Mouse (Mus musculus) cerebellum, adult 9-10 months (tissue): Measurements from ENCODE around the gene Umod.

ENCODE experiments used
- DNase-seq: peaks from one replicate; pipeline ENCODE4 v3.0.0; 2022

Gene Umod

GRCm38 (mm10) chr7:119479256-119479655 lies at the start of gene Umod:
Gene Umod (minus strand): TSS chr7:119479282.
- DNase-seq: no peak

DNA sequence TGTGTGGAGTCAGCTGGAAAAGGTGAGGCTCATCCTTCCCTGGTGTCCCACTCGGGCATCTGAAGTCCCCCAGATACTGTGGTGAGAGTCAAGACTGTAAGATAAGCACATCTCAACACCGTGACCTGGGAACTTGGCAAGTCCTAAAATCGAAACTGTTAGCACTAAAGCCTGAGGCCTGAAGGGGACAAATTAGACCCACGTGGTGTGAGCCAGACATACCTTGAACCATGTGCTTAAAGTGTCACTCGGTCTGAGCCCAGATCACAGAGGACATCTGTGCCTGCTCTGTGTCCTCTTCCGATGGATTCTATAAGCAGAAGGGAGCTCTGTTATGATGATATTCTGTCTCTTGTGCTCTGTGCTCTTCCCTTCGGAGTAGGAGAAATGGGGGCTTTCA lies 49.5 kb upstream of the Umod start:
- DNase-seq: no peak

DNA sequence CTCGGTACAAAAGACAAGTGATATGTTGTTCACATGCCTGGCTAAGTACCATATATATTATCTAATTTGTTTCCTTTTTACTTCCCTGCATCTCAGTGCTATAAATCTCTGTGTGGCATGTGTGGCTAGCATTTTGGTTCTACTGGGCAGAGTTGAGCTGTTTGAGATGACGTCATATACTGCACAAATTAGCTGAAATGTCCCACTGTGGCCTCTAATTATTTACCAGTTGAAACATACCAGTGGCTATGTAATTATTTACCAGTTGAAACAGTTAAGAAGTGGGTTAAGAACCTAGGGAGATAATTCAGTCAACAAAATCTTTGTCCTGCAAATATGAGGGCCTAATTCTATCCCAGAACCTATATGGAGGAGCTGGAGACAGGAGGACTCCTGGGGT lies 48.5 kb upstream of the Umod start:
- DNase-seq: no peak

DNA sequence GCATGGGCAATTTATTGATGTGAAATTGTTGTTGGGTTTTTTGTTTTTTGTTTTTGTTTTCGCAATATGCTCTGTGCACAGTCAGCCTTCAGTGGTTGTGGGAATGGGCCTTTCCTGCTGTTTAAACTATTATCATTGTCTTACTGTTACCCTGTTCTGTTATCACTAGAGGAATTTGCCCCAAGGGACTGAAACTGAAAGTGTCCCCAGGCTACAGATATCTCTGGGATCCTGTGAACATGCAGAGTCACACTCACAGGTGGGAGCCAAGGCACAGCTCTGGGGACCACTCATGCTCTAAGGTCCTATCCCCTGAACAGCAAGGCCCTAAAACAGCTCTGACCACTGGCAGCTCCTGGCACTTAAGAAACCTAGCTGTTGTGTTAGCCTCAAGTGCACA lies 48.1 kb upstream of the Umod start:
- no peak for DNase-seq

DNA sequence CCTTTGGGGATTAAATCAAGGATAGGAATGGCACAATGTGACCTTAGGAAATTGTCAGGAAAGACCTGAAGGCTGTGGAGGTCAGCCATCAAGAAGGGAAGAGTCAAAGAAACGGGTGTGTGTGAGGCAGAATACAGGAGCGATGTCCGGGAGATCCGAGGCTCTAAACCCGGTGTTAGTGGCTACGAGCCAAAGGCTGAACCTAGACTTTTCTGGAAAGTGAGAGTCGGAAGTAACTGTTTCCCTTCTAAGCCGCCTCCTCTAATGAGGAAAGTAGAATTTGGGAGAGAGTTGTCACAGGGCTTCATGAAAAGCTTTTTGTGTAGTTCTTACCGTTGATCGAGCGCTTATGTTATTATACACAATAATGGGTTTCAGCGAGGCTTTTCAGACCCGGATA lies 47.4 kb upstream of the Umod start:
- DNase-seq: no peak

DNA sequence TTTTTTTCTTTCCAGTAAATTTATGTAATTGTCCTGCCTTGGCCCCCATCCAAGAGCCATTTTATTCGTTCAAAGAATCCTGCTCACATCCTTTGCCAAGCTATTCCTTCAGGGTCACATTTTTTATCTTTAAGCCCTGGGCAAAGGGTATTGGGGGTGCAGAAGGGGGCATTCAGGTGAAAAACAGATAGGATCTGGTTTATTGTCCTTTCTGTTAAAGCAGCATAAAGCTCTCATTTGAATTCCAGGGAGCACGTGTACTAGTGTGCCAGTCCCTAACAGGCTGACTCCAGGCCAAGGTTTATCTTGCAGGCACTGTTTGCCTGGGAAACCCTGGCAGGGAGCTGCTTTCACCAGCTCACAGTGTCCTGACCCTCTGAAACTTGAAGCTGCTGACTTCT lies 46.8 kb upstream of the Umod start:
- DNase-seq: peak; percentile 17

GRCm38 (mm10) chr7:119523389-119523788 lies 44.3 kb upstream of the Umod start, which contains the start of gene Pdilt:
Gene Pdilt (minus strand): TSS chr7:119523489.
- no peak for DNase-seq

DNA sequence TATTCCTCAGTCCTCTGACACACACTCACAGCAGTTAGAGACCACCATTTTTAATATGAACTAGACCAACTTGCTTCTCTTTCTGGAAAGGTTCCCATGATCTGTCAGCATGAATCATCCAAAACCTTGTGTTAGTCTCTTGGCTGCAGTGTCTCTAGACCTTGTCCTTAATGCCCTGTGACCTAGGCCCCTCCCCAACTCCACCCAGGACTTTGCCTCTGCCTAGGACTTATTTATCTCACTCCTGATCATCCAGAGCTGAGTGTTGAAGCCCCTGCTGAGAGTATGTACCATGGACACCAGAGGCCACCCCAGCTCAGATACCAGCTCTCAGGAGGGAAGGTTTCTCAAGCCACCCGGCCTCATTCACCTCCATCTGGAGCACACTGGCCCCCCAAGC lies 43.3 kb upstream of the Umod start:
- DNase-seq: no peak

GRCm38 (mm10) chr7:119521816-119522215 lies 42.7 kb upstream of the Umod start:
- DNase-seq: no peak

- DNase-seq: peak; percentile 67
Observed at GRCm38 (mm10) chr7:119519654-119520053, 40.6 kb upstream of the Umod start.

DNA sequence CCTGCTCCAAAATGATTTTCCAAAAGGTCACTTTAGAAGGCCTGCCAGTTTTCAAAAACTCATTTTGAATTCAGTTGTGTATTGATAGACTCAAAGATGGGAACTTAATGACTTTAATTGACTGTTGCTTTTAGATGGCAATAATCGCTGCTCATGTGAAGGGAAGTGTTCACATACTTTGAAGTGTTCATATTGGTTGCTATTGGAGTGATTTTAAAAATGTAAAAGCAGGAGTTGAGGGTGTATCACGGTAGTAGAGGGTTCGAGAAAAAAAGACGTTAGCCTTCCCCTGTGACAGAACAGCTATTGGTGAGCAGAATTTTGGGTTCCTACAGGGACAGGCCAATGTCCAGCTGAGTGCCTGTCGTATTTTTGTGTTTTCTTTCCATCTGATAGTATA lies 40.1 kb upstream of the Umod start, which contains the start of gene Acsm5:
Gene Acsm5, plus strand, starts transcription at position 301 of the 400 bp plus-strand sequence.
- no peak for DNase-seq

GRCm38 (mm10) chr7:119516272-119516558 lies 37.1 kb upstream of the Umod start:
- no peak for DNase-seq

DNA sequence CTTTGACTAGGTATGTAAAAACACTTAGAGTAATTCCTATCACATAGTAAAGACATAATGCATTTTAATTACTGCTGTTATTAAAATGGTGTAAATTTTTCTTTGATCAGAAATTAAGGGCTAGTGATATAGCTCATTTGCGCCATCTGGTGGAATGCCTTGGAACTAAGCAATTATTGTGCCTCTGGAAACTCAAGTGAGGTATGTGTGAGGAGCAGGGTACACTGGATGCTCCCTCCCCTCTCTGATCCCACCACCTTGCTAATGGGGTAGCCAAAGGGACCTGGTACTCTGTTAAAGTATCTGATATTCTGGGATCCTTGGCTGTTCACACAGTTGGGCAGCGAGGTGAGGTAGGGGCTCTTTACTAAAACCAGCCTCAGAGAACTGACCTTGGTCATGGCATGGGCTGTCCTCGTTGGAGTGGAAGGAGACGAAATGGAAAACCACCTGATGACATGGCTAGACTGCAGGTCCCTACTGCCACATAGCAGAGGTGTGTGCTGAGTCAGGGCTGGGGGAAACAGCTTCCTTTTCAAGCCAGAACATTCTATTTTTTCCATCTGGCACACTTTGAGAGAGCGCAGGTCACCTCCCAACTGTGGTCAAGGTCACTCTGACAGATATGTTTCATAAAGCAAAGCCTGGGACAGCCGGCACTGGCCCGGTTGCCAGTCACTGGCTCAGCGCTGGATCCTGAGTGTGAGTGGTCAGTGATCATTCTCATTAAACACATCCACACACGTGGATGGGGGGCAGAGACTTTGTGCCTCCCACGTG lies 36.6 kb upstream of the Umod start:
- DNase-seq: peak; percentile 59

- DNase-seq: peak; percentile 53
Observed at GRCm38 (mm10) chr7:119513056-119513455, 34.0 kb upstream of the Umod start.

- no peak for DNase-seq
Observed at GRCm38 (mm10) chr7:119511143-119511542, 32.1 kb upstream of the Umod start.

GRCm38 (mm10) chr7:119490041-119490780 lies 11.1 kb upstream of the Umod start:
- no peak for DNase-seq

DNA sequence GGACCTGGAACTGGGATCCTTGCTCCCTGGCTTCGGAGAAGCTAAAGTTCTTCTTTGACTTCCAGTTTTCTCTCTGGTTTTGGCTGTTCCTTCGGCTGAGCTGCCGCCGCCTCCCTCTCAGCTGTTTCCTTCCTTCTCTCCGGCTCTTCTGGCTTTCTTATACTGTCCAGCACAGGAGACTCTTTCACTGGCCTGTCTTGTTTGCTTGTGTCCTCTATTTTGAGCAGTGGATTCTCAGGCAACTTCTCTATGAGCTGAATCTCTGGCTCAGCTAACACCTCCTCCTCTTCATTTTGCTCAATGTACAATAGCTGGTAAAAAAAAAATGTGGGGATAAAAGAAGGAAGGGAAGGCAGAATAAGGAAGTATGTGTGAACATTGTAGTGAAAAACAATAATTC lies 7.6 kb upstream of the Umod start:
- no peak for DNase-seq

- DNase-seq: no peak
Observed at GRCm38 (mm10) chr7:119484154-119484553, 5.1 kb upstream of the Umod start.

DNA sequence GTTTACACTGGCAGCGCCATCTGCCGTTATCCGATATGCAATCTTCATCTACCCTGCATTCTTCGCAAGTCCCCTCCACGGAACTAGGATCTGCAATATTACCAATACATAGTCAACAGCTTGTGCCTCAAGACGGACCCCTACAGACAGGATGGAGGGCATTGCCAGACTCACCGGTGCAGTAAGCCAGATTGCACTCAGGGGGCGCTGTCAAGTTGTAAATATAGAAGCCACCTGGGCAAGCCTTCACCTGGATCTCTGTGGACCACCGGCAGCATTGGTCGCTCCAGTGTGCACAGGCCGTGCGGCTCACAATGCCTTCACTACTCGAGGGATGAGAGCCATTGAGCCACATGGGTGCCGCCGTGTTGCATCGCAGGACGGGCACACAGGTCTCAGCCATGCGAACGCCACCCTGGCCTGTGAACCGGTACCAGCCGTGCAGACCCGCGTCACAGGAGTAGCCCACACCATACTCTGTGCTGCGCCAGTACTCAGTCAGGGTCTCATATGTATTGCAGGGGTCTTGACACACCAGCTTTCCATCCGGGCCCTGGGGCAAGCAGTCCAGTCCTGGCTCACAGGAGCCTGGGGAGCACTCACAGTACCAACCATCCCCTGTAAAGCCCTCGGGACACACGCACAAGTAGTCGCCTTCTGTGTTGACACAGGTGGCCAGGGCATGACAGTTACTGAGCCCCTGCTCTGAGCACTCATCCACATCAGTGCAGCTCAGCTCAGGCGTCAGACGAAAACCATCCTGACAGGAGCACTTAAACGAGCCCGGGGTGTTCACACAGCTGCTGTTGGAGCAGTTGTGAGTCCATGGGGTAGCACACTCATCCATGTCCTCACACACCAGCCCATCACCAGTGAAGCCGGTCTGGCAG lies 2.3 kb downstream of the Umod start:
- no peak for DNase-seq

DNA sequence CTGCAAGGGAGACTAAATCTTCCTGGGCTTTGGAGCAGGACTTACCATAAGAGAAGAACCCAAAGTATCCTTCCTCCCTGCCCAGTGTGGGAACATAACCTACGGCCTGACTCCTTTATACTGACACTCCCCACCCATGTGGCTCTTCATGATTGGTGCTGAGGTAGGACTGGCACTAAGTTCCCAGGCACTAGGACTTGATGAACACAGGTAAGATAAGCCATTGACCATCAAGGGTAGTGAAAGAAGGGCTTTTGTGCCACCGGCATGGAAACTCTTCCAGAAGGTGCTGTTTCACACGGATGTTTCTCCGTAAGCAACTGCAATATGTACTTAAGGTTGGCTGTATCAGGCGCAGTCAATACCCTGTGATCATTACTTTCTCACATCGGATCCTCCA lies 19.9 kb downstream of the Umod start, which contains the start of gene Gp2:
Gene Gp2, minus strand, starts transcription at position 101 of the 400 bp plus-strand sequence.
- no peak for DNase-seq

GRCm38 (mm10) chr7:119454192-119454591 lies 24.9 kb downstream of the Umod start:
- no peak for DNase-seq

- DNase-seq: no peak
Observed at GRCm38 (mm10) chr7:119443849-119444248, 35.2 kb downstream of the Umod start.

GRCm38 (mm10) chr7:119441938-119442337 lies 37.1 kb downstream of the Umod start:
- DNase-seq: no peak
